Mouse (Mus musculus) large intestine, adult 2 months (tissue): ENCODE results near the gene Galr3. TPM values are rescaled to one million over a fixed set of nuclear protein-coding genes. Genes with fewer than 3 reads are reported as not detected.

Experiments used
- DNase-seq: peaks from one replicate; pipeline ENCODE4 v3.0.0-alpha.2; 2012; ENCODE audit warnings: low read depth, low spot score
- WGBS: fragments of 180-500 bp; shearing (Covaris S2); methylation state at CpG from one replicate; pipeline ENCODE4 v1.1.7; 2018; 5-methylcytosine and 5-hydroxymethylcytosine counted together
- polyA plus RNA-seq: library from polyadenylated mRNA; depleted of rRNA; stranded (reverse); fragments of >200 nt; gene quantifications from 2 replicates; pipeline ENCODE4 v1.2.3, GENCODE M21; 2012

Galr3 gene
- polyA plus RNA-seq, 1 experiment, result 0.33 TPM

DNA sequence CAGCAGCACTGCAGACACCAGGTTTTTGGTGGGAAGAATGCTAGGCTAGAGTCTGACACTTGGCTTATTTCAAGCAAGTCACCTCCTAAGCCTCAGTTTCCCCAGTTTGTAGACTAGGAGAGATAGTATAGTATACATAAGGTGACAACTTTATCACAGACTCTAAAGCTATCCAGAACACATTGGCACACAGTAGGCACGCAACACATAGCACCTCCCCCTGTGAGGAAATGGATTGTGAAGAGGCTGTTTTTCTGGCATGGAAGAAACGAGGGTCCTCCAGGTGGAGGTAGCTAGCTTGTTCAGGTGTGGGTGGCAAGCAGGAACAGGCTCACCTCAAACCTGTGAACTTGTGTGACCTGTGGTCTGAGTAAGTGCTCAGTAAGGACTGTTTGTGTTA is 9.3 kb downstream of the Galr3 start:
- no peak for DNase-seq
- WGBS, result 46% methylated on average over 2 of the region's 2 CpGs

- DNase-seq, result no peak
- 47% methylated on average over 13 of the region's 13 CpGs for WGBS
These were observed 10.0 kb downstream of the Galr3 start for GRCm38 (mm10) chr15:79051461-79052360.

DNA sequence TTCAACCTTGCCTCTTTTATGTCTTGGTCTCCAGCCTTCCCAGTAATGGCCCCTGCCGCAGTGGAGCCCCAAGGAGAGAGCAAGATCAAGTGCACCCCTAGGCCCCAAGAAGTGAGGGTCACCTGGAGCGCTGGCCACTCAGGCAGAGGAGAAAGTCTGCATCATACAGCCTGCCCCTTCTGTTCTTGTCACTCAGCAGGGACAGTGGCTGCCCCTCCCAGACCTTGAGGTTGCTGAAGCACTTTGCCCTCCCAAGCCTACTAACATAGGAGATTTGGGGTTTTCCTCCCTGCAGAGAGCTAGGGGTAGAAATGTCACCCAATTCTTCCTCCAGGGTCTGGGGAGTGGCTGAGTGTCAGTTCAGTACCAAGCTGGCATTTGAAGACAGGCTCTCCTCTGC is 10.7 kb downstream of the Galr3 start:
- no peak for DNase-seq
- WGBS, result 98% methylated on average over 2 of the region's 2 CpGs

DNA sequence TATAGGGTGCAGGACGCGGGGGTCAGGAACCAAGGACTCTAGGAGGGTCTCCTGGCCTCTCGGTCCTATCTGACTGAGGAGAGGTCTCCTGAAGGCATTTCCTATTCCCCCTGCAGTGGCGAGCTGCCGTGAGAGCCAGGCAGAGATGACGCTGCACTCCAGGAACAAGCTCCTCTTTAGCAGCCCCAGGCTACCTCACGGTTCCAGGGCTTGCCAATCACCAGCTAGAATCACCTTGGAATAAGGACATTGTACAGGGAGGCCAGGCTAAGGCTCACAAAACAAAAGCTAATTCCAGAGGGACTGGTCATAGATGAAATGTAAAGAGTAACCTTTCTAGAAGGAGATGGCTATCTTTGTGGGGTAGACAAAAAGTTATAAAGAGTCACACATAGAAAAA is 14.9 kb downstream of the Galr3 start:
- DNase-seq, result no peak
- WGBS, result 92% methylated on average over 7 of the region's 7 CpGs

- WGBS, result 97% methylated on average over 6 of the region's 6 CpGs
- no peak for DNase-seq
These were observed 16.2 kb downstream of the Galr3 start for GRCm38 (mm10) chr15:79057850-79058249.

DNA sequence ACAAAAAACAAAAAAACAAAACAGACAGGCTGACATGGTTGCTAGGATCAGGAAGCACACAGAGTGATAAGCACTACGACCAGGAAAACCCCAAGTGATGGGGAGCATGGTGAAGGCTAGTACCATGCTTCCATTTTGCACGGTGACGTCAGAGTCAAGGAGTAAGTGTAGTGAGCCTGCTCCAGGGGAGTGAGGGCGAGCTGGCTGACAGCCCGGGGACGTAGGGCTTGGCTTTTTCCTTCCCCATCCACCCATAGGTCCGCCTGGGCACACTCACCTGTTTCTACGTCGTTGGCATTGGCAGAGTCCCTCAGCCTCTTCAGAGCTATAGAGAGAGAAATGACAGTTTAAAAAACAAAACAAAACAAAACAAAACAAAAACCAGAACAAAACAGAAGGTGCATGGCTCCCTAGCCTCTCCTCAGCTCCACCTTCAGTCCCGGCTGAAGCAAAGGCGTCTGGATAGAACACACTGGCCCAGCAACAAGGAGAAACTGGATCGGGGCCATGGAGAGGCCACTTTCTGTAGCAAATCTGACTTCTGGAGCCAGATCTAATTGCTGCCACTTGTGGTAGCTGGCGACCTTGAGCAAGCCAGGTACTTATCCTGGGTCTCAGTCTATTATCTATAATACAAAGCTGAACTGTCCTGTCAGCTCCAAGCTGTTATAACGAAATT is 19.3 kb downstream of the Galr3 start:
- no peak for DNase-seq
- 62% methylated on average over 14 of the region's 14 CpGs for WGBS

DNA sequence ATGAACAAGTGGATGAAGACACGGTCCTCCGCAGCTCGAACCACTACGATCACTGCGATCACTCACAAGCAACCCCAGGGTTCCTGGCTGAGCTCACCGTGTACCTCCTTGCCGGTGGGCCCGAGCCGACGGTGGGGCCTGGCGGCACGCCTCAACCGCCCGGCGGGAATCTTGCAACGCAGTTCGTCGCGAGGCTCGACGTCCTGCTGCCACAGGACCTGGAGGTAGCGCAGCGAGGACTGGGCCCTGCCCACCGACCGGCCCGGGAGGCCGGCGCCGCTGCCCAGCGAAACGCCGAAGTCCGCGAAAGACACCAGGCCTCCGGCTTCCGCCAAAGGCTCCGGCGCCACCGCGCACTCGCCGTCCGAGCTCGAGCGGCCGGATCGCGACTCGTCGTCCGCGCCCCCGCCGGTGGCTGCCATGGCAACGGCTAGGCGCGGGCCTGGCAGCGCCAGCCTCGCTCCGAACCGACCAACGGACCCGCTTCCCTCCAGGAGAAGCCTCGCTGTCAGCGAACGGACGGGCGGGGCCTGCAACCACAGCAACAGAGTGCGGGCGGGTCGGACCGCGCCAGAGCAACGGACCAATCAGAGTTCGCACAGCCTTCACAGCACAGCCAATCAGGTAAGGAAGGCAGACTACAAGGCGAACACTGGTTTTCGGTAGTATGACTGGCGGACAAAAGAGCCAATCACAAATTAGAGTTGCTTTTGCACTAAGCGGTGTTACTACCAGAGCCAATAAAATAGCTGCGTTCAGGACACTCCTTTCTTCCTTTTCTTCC is 20.9 kb downstream of the Galr3 start, which contains the start of gene Ankrd54:
Ankrd54 (minus strand) TSS at position 518 of the 784 bp plus-strand sequence.
- under 1% methylated on average over 80 of the region's 80 CpGs for WGBS
- peak; percentile 100 for DNase-seq

GRCm38 (mm10) chr15:79063160-79063740 is 21.6 kb downstream of the Galr3 start:
- no peak for DNase-seq
- WGBS, result 7% methylated on average over 14 of the region's 14 CpGs

- no peak for DNase-seq
- WGBS, result 52% methylated on average over 8 of the region's 8 CpGs
These were observed 23.5 kb downstream of the Galr3 start for GRCm38 (mm10) chr15:79065086-79065770.

DNA sequence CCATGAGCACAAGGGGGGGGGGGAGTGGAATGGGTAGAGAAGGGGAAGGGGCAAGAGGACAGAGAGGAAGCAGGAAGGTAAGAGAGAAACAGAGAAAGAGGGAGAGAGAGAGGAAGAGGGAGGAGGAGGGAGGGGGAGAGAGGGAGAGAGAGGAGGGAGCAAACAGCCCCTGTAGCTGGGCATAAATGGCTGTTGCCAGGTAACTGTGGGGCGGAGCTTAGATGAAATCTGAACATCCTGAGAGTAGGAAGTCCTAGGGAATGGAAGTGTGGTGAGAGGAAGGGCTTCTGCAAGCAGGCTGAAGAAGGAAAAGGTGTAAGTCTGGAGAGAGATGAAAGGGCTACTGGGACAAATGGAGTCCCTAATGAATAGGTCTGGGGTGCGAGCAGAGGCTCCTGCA is 24.6 kb downstream of the Galr3 start:
- no peak for DNase-seq
- WGBS, result 72% methylated on average over 2 of the region's 2 CpGs

DNA sequence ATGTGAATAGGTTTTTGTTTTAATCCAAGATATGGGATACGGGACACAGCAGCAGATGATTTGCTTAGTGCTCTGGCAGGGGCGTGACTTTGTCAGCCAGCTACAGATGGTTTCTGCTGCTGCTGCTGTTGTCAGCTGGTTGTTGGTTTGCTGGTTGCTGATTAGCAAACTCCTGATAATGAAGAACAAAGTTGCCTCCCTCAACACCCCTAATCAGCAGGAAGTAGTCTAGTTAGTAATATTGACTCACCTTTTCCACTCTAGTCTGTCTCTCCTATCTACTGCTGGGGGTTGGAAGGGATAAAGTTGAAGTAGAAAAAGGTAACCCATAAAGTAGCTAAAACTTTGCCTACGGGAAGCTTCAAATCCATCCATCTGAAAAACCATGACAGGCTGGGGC is 25.9 kb downstream of the Galr3 start:
- WGBS, result 64% methylated on average over 3 of the region's 3 CpGs
- DNase-seq, result no peak

DNA sequence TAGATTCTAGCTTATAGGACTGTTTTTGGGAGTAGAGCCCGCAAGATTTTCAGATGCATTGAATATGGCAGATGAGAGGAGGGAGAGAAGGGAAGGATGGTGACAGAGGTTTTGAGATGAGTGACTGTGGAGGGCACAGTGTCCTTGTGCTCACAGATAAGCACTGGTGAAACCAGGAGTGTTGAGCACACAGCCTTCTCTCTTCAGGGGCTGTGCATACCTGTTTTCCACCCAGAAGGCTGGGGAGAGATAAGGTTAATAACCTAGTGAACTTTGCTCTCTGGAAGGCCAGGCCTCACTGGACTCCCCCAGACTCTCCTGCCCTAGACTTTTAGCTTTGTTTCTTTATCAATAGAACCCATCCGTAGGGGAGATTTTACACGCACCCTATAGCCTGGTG is 26.7 kb downstream of the Galr3 start:
- WGBS, result 75% methylated on average over 3 of the region's 3 CpGs
- no peak for DNase-seq

- WGBS, result 62% methylated on average over 5 of the region's 5 CpGs
- no peak for DNase-seq
These were observed 29.7 kb downstream of the Galr3 start for GRCm38 (mm10) chr15:79071117-79072039.

- no peak for DNase-seq
These were observed 32.1 kb downstream of the Galr3 start for GRCm38 (mm10) chr15:79073752-79074151.

GRCm38 (mm10) chr15:79074446-79074845 is 32.8 kb downstream of the Galr3 start:
- 35% methylated on average over 10 of the region's 10 CpGs for WGBS
- no peak for DNase-seq

GRCm38 (mm10) chr15:79074913-79075532 is 33.3 kb downstream of the Galr3 start, which contains the start of gene Eif3l:
Gene Eif3l, plus strand, starts transcription at chr15:79075179.
- peak; percentile 62 for DNase-seq
- WGBS, result under 1% methylated on average over 49 of the region's 49 CpGs

DNA sequence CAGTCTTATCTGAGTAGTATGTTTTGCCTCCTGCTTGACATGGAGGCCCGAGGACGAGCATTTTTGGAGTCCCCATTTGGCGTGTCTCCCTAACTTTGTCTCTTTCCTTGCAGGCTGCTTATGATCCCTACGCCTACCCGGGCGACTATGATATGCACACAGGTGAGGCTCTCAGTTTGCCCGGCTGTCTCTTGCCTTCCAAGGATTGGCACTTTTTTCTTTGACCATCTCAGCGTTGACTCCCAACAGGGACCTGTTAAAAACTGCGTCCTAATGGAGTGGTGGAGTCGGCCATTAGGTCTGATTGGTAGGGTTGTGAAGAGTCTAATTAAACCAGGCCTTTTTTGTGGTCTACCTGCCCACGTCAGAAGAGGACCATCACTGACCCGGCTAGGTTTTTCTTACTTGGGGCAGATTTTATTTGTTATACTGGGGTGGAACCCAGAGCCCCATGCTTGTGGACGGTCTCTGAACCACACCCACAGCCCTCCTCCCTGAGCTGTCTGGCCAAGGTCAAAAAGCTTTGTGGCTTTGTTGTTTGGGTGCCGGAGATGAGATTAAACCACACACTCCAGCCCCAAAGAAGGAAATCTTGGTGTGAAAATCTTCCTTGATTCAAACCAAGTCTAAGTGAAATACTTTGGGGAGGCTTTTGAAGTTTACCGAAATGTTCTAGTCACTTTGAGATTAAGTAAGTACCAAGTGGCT is 34.1 kb downstream of the Galr3 start:
- no peak for DNase-seq
- 16% methylated on average over 15 of the region's 15 CpGs for WGBS
